Mouse (Mus musculus) hindbrain, postnatal 0 days (tissue): ENCODE data around the gene Hist1h2ac. TPM values are rescaled to one million over a fixed set of nuclear protein-coding genes. Genes with fewer than 3 reads are reported as not detected.
A peak's percentile ranks its signal among the peaks of the same experiment; 100 is the strongest.
"Not testable (repeated sequence)": the region's sequence is repeated elsewhere in the genome, so short reads cannot be mapped to it uniquely, and the experiment has no call there.

Experiments used
- ATAC-seq: fragments of 200-750 bp; cut with Nextera tagmentation; 2 replicates; pipeline ENCODE4 v1.8.0; 2017; ENCODE audit warnings: mild to moderate bottlenecking, moderate TSS enrichment, moderate library complexity
- DNase-seq: peaks from one replicate; pipeline ENCODE4 v3.0.0-alpha.2; 2015; ENCODE audit warnings: low spot score
- H3K27ac ChIP-seq: fragments of 300-500 bp; sonication (generic); 2 replicates; pipeline ENCODE4 v1.5.1; 2014; ENCODE audit warnings: mild to moderate bottlenecking
- H3K27me3 ChIP-seq: fragments of 300-500 bp; sonication (generic); 2 replicates; pipeline ENCODE4 v1.6.1; 2014; ENCODE audit warnings: low read length, mixed read lengths; ENCODE audit not compliant: insufficient read depth
- H3K36me3 ChIP-seq: fragments of 300-500 bp; sonication (generic); 2 replicates; pipeline ENCODE4 v1.6.1; 2014; ENCODE audit warnings: low read length, mixed read lengths; ENCODE audit not compliant: insufficient read depth
- H3K4me1 ChIP-seq: fragments of 300-500 bp; sonication (generic); 2 replicates; pipeline ENCODE4 v1.6.1; 2014; ENCODE audit warnings: antibody characterized with exemption, low read length, mixed read lengths; ENCODE audit not compliant: insufficient read depth
- H3K4me2 ChIP-seq: fragments of 300-500 bp; sonication (generic); 2 replicates; pipeline ENCODE4 v1.6.1; 2014; ENCODE audit warnings: low read depth, mild to moderate bottlenecking, low read length, moderate library complexity, mixed read lengths
- H3K4me3 ChIP-seq: fragments of 300-500 bp; sonication (generic); 2 replicates; pipeline ENCODE4 v1.5.1; 2014; ENCODE audit warnings: low read length
- H3K9ac ChIP-seq: fragments of 300-500 bp; sonication (generic); replicated peaks from 2 replicates; pipeline ENCODE4 v1.6.1; 2014; ENCODE audit warnings: mild to moderate bottlenecking, low read length, moderate library complexity, mixed read lengths
- H3K9me3 ChIP-seq: fragments of 300-500 bp; sonication (generic); 2 replicates; pipeline ENCODE4 v1.6.1; 2016; ENCODE audit warnings: low read length, mixed read lengths
- CTCF ChIP-seq: IDR thresholded peaks from 2 replicates; pipeline ENCODE4 v1.5.1; 2016; ENCODE audit warnings: antibody characterized with exemption, control low read depth, low read depth
- WGBS: fragments of 180-500 bp; shearing (Covaris S2); extraction: QIAGEN DNeasy Blood & Tissue Kit; methylation state at CpG from one replicate; pipeline ENCODE4 v1.1.7; 2014; 5-methylcytosine and 5-hydroxymethylcytosine counted together
- polyA plus RNA-seq: library from polyadenylated mRNA; unstranded; fragments of >200 nt; fragmentation: Nextera tagmentation; extraction: Ambion mirVana; gene quantifications from 2 replicates; pipeline ENCODE4 v1.2.1, GENCODE M21; 2015
- total RNA-seq: library from RNA; depleted of rRNA; stranded (reverse); fragments of >200 nt; gene quantifications from 2 replicates; pipeline ENCODE4 v1.2.3, GENCODE M21; 2014

The Hist1h2ac gene
- total and polyA plus RNA-seq, 2 experiments from 2014 or later: 0.30 to 63.3 TPM

- Histone ChIP-seq H3K9me3 (no peaks in the 10 kb centered on the region), H3K4me3 (peak overlapping the region; percentile 36), H3K36me3 (no peaks in the 10 kb centered on the region), H3K27ac (peak overlapping the region; percentile 4; the same call in 1 of the 2 replicates), H3K4me1 (no peaks in the 10 kb centered on the region), H3K27me3 (no peaks in the 10 kb centered on the region), H3K4me2 (peak overlapping the region; percentile 76), H3K9ac (peak overlapping the region; percentile 45)
- no peak for TF ChIP-seq CTCF
- DNase-seq (peak; percentile 37), ATAC-seq (no peak)
- 15% methylated on average over 14 of the region's 15 CpGs for WGBS
These were observed 26.1 kb upstream of the Hist1h2ac start for GRCm38 (mm10) chr13:23709714-23710373.

GRCm38 (mm10) chr13:23708654-23709053 is 24.9 kb upstream of the Hist1h2ac start:
- no peaks in the 10 kb centered on the region for H3K9me3 ChIP-seq
- no peaks in the 10 kb centered on the region for H3K4me1 ChIP-seq
- H3K27me3 ChIP-seq: no peaks in the 10 kb centered on the region
- no peak overlapping the region for H3K9ac ChIP-seq
- DNase-seq (no peak), ATAC-seq (no peak)
- TF ChIP-seq CTCF: no peak
- no peak overlapping the region for H3K4me3 ChIP-seq
- no peak overlapping the region for H3K27ac ChIP-seq
- H3K36me3 ChIP-seq: no peaks in the 10 kb centered on the region
- 73% methylated on average over 4 of the region's 4 CpGs for WGBS
- H3K4me2 ChIP-seq: no peak overlapping the region

- ATAC-seq (no peak), DNase-seq (no peak)
- H3K9me3 ChIP-seq: no peaks in the 10 kb centered on the region
- H3K27me3 ChIP-seq: no peaks in the 10 kb centered on the region
- no peak overlapping the region for H3K27ac ChIP-seq
- H3K4me1 ChIP-seq: no peaks in the 10 kb centered on the region
- H3K9ac ChIP-seq: no peak overlapping the region
- 84% methylated on average over 4 of the region's 4 CpGs for WGBS
- H3K36me3 ChIP-seq: no peaks in the 10 kb centered on the region
- no peak overlapping the region for H3K4me2 ChIP-seq
- H3K4me3 ChIP-seq: no peak overlapping the region
- TF ChIP-seq CTCF: no peak
These were observed 24.3 kb upstream of the Hist1h2ac start for GRCm38 (mm10) chr13:23708041-23708440.

- Histone ChIP-seq H3K27me3 (no peaks in the 10 kb centered on the region), H3K4me1 (no peaks in the 10 kb centered on the region), H3K27ac (no peak overlapping the region), H3K4me3 (no peak overlapping the region), H3K9ac (no peak overlapping the region), H3K36me3 (no peaks in the 10 kb centered on the region), H3K9me3 (no peaks in the 10 kb centered on the region), H3K4me2 (no peak overlapping the region)
- TF ChIP-seq CTCF: no peak
- DNase-seq (no peak), ATAC-seq (no peak)
- WGBS: 96% methylated on average over 12 of the region's 12 CpGs
These were observed 23.0 kb upstream of the Hist1h2ac start for GRCm38 (mm10) chr13:23706771-23707170.

GRCm38 (mm10) chr13:23705751-23706356 is 22.1 kb upstream of the Hist1h2ac start:
- no peaks in the 10 kb centered on the region for H3K9me3 ChIP-seq
- H3K36me3 ChIP-seq: no peaks in the 10 kb centered on the region
- no peak overlapping the region for H3K27ac ChIP-seq
- no peak for TF ChIP-seq CTCF
- 94% methylated on average over 7 of the region's 7 CpGs for WGBS
- no peaks in the 10 kb centered on the region for H3K27me3 ChIP-seq
- ATAC-seq (no peak), DNase-seq (no peak)
- H3K4me1 ChIP-seq: no peaks in the 10 kb centered on the region
- no peak overlapping the region for H3K4me3 ChIP-seq
- H3K9ac ChIP-seq: no peak overlapping the region
- H3K4me2 ChIP-seq: no peak overlapping the region

- not testable (repeated sequence) for H3K4me3 ChIP-seq, H3K36me3 ChIP-seq, H3K9me3 ChIP-seq, H3K27me3 ChIP-seq, DNase-seq, H3K4me2 ChIP-seq, ATAC-seq, H3K27ac ChIP-seq, H3K4me1 ChIP-seq, H3K9ac ChIP-seq
- 89% methylated on average over 2 of the region's 2 CpGs for WGBS
These were observed 19.1 kb upstream of the Hist1h2ac start for GRCm38 (mm10) chr13:23702801-23703200.

GRCm38 (mm10) chr13:23702220-23702619 is 18.5 kb upstream of the Hist1h2ac start:
- H3K36me3 ChIP-seq: no peaks in the 10 kb centered on the region
- H3K27me3 ChIP-seq: no peaks in the 10 kb centered on the region
- 82% methylated on average over 4 of the region's 4 CpGs for WGBS
- no peak overlapping the region for H3K4me3 ChIP-seq
- H3K4me2 ChIP-seq: no peak overlapping the region
- no peaks in the 10 kb centered on the region for H3K4me1 ChIP-seq
- H3K9me3 ChIP-seq: no peaks in the 10 kb centered on the region
- no peak overlapping the region for H3K9ac ChIP-seq
- no peak for TF ChIP-seq CTCF
- no peak for ATAC-seq
- DNase-seq: no peak
- no peak overlapping the region for H3K27ac ChIP-seq
